Mouse (Mus musculus) intestine, embryonic 14.5 days (tissue): ENCODE results near the gene Slc7a7. TPM values are rescaled to one million over a fixed set of nuclear protein-coding genes. Genes with fewer than 3 reads are reported as not detected.
A peak's percentile ranks its signal among the peaks of the same experiment; 100 is the strongest.

Experiments
- ATAC-seq: fragments of 200-750 bp; cut with Nextera tagmentation; replicated peaks from 2 replicates; pipeline ENCODE4 v1.8.0; 2017; ENCODE audit warnings: low read depth, moderate number of reproducible peaks, moderate TSS enrichment, moderate library complexity; ENCODE audit not compliant: low FRiP score, low TSS enrichment
- DNase-seq: peaks from one replicate; pipeline ENCODE4 v3.0.0-alpha.2; 2018; ENCODE audit warnings: low spot score
- H3K27ac ChIP-seq: fragments of 300-500 bp; sonication (generic); 2 replicates; pipeline ENCODE4 v1.5.1; 2014; ENCODE audit warnings: low read depth, mild to moderate bottlenecking, control low read depth
- H3K27me3 ChIP-seq: fragments of 300-500 bp; sonication (generic); replicated peaks from 2 replicates; pipeline ENCODE4 v1.6.1; 2014; ENCODE audit warnings: low read length, control low read depth; ENCODE audit not compliant: control insufficient read depth, insufficient read depth
- H3K36me3 ChIP-seq: fragments of 300-500 bp; sonication (generic); 2 replicates; pipeline ENCODE4 v1.6.1; 2014; ENCODE audit warnings: low read length, control low read depth; ENCODE audit not compliant: control insufficient read depth, insufficient read depth
- H3K4me1 ChIP-seq: fragments of 300-500 bp; sonication (generic); replicated peaks from 2 replicates; pipeline ENCODE4 v1.6.1; 2014; ENCODE audit warnings: low read length, control low read depth, mixed read lengths; ENCODE audit not compliant: control insufficient read depth, insufficient read depth
- H3K4me2 ChIP-seq: fragments of 300-500 bp; sonication (generic); 2 replicates; pipeline ENCODE4 v1.6.1; 2014; ENCODE audit warnings: low read length
- H3K4me3 ChIP-seq: fragments of 300-500 bp; sonication (generic); 2 replicates; pipeline ENCODE4 v1.5.1; 2014; ENCODE audit warnings: low read depth, low read length, control low read depth, mixed read lengths
- H3K9ac ChIP-seq: fragments of 300-500 bp; sonication (generic); 2 replicates; pipeline ENCODE4 v1.6.1; 2014; ENCODE audit warnings: mild to moderate bottlenecking, low read length
- H3K9me3 ChIP-seq: fragments of 300-500 bp; sonication (generic); 2 replicates; pipeline ENCODE4 v1.6.1; 2016; ENCODE audit warnings: low read length, control low read depth; ENCODE audit not compliant: control insufficient read depth
- WGBS: fragments of 180-500 bp; shearing (Covaris S2); extraction: QIAGEN DNeasy Blood & Tissue Kit; methylation state at CpG from one replicate; pipeline ENCODE4 v1.1.7; 2014; 5-methylcytosine and 5-hydroxymethylcytosine counted together
- polyA plus RNA-seq: library from polyadenylated mRNA; unstranded; fragments of >200 nt; fragmentation: Nextera tagmentation; extraction: Ambion mirVana; gene quantifications from 2 replicates; pipeline ENCODE4 v1.2.1, GENCODE M21; 2014

The Slc7a7 gene
- polyA plus RNA-seq, 1 experiment from 2014 or later, result 21.5 TPM

- H3K4me2 ChIP-seq, result no peak overlapping the region; the same call in 1 of the 2 replicates
- no peak for ATAC-seq
- H3K9me3 ChIP-seq, result no peaks in the 10 kb centered on the region
- WGBS, result 49% methylated on average over 7 of the region's 7 CpGs
- DNase-seq, result no peak
- H3K36me3 ChIP-seq, result peaks cover 15% of the 10 kb centered on the region; the same call in 1 of the 2 replicates
- H3K4me1 ChIP-seq, result peaks cover 42% of the 10 kb centered on the region
- H3K9ac ChIP-seq, result peak overlapping the region; percentile 99; the same call in 1 of the 2 replicates
- no peaks in the 10 kb centered on the region for H3K27me3 ChIP-seq
- peak overlapping the region; percentile 99 for H3K27ac ChIP-seq
- no peak overlapping the region for H3K4me3 ChIP-seq
These were observed 11.9 kb upstream of the Slc7a7 start for GRCm38 (mm10) chr14:54429332-54430093.

- DNase-seq, result no peak
- H3K36me3 ChIP-seq, result peaks cover 15% of the 10 kb centered on the region; the same call in 1 of the 2 replicates
- no peak overlapping the region for H3K27ac ChIP-seq
- no peaks in the 10 kb centered on the region for H3K9me3 ChIP-seq
- H3K9ac ChIP-seq, result no peak overlapping the region
- no peak for ATAC-seq
- peaks cover 31% of the 10 kb centered on the region for H3K4me1 ChIP-seq
- no peak overlapping the region for H3K4me2 ChIP-seq
- no peaks in the 10 kb centered on the region for H3K27me3 ChIP-seq
- H3K4me3 ChIP-seq, result no peak overlapping the region
- WGBS, result 77% methylated on average over 5 of the region's 5 CpGs
These were observed 10.8 kb upstream of the Slc7a7 start for GRCm38 (mm10) chr14:54428421-54428820.

- peak overlapping the region; percentile 65; the same call in 1 of the 2 replicates for H3K9ac ChIP-seq
- WGBS, result 92% methylated on average over 7 of the region's 7 CpGs
- 0 out of 2 replicates have a peak overlapping the region, but pooled peaks have one; percentile 82 for H3K27ac ChIP-seq
- H3K4me1 ChIP-seq, result peaks cover 27% of the 10 kb centered on the region
- no peaks in the 10 kb centered on the region for H3K27me3 ChIP-seq
- DNase-seq (no peak), ATAC-seq (no peak)
- peaks cover 15% of the 10 kb centered on the region; the same call in 1 of the 2 replicates for H3K36me3 ChIP-seq
- peak overlapping the region; percentile 61 for H3K4me2 ChIP-seq
- H3K4me3 ChIP-seq, result peak overlapping the region; percentile 61
- H3K9me3 ChIP-seq, result no peaks in the 10 kb centered on the region
These were observed 10.1 kb upstream of the Slc7a7 start for GRCm38 (mm10) chr14:54427696-54428095.

GRCm38 (mm10) chr14:54426689-54427398, 9.3 kb upstream of the Slc7a7 start, which contains the start of gene Mrpl52:
Mrpl52 (plus strand) TSS chr14:54426909.
- H3K4me2 ChIP-seq, result peak within 1 kb of the TSS; percentile 61
- H3K9ac ChIP-seq, result peak within 1 kb of the TSS; percentile 65
- ATAC-seq, result peak; percentile 79
- no peaks in the 10 kb centered on the region for H3K27me3 ChIP-seq
- WGBS, result under 1% methylated on average over 48 of the region's 48 CpGs
- H3K4me3 ChIP-seq, result peak within 1 kb of the TSS; percentile 61
- H3K9me3 ChIP-seq, result no peaks in the 10 kb centered on the region
- H3K36me3 ChIP-seq, result peaks cover 15% of the 10 kb centered on the region; the same call in 1 of the 2 replicates
- peak within 1 kb of the TSS; percentile 82 for H3K27ac ChIP-seq
- peak; percentile 94 for DNase-seq
- peaks cover 27% of the 10 kb centered on the region for H3K4me1 ChIP-seq

- Histone ChIP-seq H3K4me1 (peaks cover 27% of the 10 kb centered on the region), H3K27ac (peak overlapping the region; percentile 82), H3K27me3 (no peaks in the 10 kb centered on the region), H3K9ac (peak overlapping the region; percentile 65), H3K9me3 (no peaks in the 10 kb centered on the region), H3K4me3 (peak overlapping the region; percentile 61), H3K36me3 (peaks cover 15% of the 10 kb centered on the region; the same call in 1 of the 2 replicates), H3K4me2 (peak overlapping the region; percentile 61)
- DNase-seq, result no peak
- 35% methylated on average over 14 of the region's 14 CpGs for WGBS
- ATAC-seq, result no peak
These were observed 8.6 kb upstream of the Slc7a7 start for GRCm38 (mm10) chr14:54426003-54426688.

GRCm38 (mm10) chr14:54425540-54425939, 8.0 kb upstream of the Slc7a7 start:
- Histone ChIP-seq H3K4me1 (peaks cover 27% of the 10 kb centered on the region), H3K27me3 (no peaks in the 10 kb centered on the region), H3K9me3 (no peaks in the 10 kb centered on the region), H3K36me3 (peaks cover 15% of the 10 kb centered on the region; the same call in 1 of the 2 replicates), H3K4me2 (peak overlapping the region; percentile 61; the same call in 1 of the 2 replicates), H3K27ac (no peak overlapping the region), H3K9ac (no peak overlapping the region), H3K4me3 (no peak overlapping the region)
- DNase-seq (no peak), ATAC-seq (no peak)
- WGBS, result 84% methylated on average over 1 of the region's 1 CpGs

- 96% methylated on average over 1 of the region's 1 CpGs for WGBS
- H3K9me3 ChIP-seq, result no peaks in the 10 kb centered on the region
- H3K27me3 ChIP-seq, result no peaks in the 10 kb centered on the region
- peaks cover 13% of the 10 kb centered on the region; the same call in 1 of the 2 replicates for H3K36me3 ChIP-seq
- H3K9ac ChIP-seq, result no peak overlapping the region
- no peak overlapping the region for H3K4me3 ChIP-seq
- H3K4me1 ChIP-seq, result peaks cover 18% of the 10 kb centered on the region
- DNase-seq, result no peak
- no peak overlapping the region for H3K4me2 ChIP-seq
- ATAC-seq, result no peak
- no peak overlapping the region for H3K27ac ChIP-seq
These were observed 7.1 kb upstream of the Slc7a7 start for GRCm38 (mm10) chr14:54424634-54425033.

- Histone ChIP-seq H3K4me1 (peaks cover 10% of the 10 kb centered on the region), H3K27ac (no peak overlapping the region), H3K9me3 (no peaks in the 10 kb centered on the region), H3K36me3 (peaks cover 1% of the 10 kb centered on the region; the same call in 1 of the 2 replicates), H3K9ac (no peak overlapping the region), H3K4me2 (no peak overlapping the region), H3K4me3 (no peak overlapping the region), H3K27me3 (no peaks in the 10 kb centered on the region)
- DNase-seq (no peak), ATAC-seq (no peak)
- WGBS, result 72% methylated on average over 5 of the region's 5 CpGs
These were observed 5.8 kb upstream of the Slc7a7 start for GRCm38 (mm10) chr14:54423406-54423805.
